Mouse (Mus musculus): Measurements from ENCODE around the gene Gatc.
"Not testable (repeated sequence)": the region's sequence is repeated elsewhere in the genome, so short reads cannot be mapped to it uniquely, and the experiment has no call there.

Gene Gatc

DNA sequence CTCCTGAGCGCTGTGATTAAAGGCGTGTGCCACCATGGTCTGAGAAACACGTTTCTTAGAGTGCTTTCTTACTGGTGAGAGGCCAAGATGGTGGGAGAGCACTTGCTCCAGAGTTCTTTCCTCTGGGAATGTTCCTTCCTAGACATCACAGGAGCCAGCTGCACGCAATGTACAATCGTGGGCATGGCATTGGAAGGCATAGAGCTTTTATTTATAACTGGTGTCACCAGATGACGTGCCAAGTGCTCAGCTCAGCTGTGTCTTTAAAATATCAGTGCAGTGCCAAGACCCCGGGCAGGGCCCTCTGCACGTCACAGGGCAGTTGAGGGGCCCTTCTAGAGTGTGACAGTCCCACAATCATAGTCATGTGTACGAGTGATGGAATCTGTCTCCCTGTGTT lies 10.0 kb downstream of the Gatc start:
- no peak for DNase-seq (ENCODE audit: low read depth, low spot score)

DNA sequence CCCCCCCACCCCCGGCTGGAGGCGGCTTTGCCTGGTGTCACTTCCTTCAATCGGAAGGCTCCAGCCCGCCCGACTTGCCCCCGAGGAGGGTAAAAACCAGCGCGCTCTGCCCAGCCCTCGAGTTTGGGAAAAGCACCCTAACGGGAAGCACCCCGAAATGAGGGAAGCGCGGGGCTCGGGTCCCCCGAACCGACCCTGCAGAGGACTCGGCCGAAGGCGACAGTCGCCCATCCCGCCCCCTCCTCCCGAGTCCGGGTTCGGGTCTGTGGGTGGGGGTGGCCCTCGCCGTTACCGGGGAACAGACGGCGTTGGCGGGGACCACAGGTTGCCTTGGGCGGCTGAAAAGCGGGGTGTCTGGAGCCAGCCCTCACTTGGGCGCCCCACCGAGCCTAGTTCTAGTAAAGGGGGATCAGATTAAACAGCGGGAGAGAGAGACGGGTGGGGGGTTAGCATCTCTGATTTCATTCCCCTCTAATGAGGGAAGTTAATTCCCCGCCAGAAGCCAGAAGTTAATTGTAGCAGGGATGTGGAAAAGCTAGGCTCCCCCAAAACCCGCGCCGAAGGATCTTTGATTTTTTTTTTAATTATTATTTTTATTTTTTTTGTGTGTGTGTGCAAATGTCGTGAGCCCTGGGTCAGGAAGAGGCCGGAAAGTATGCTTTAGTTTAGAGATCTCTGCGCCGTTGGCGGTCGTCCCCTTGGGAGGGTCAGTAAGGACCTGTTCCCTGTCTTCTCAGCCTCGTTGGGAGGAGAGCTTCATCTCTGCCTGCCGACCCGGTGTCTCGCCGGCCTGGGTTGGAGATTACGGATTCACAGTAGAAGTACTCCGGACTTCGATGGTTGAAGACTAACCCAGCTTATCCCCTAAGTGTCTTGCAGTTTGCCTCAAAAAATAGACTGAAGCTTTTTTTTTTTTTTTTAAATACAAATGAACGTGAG lies 13.1 kb downstream of the Gatc start:
- no peak for DNase-seq (ENCODE audit: low read depth, low spot score)

DNA sequence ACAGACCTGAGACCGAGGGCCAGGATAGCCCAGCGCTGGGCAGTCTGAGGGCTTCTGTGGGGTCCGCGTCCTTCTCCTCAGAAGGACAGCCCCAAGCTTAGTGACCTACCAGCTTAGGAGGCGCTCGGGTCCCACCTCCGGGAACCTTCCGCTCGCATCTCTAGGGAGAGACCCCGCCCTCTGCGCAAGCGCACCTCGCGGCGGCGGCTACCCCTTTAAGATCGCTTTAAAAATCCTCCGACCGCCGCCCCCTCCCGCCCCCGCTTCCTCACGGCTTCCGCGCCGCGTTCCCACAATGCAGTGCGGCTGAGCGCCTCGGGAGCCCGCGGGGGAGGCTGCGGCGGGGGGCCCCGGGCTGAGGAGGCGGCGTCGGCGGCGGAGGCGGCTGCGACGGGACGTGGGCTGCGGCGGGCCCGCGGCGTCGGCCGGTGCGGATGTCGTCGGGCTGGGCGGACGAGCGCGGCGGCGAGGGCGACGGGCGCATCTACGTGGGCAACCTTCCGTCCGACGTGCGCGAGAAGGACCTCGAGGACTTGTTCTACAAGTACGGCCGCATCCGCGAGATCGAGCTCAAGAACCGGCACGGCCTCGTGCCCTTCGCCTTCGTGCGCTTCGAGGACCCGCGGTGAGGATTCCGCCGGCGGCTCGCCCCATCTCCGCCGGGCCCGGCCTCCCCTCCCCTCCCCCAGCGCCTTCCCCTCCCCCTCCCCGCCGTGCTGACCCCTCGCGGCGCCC lies 13.9 kb downstream of the Gatc start, which contains the start of gene Srsf9:
Srsf9 (plus strand) TSS at position 303 of the 735 bp plus-strand sequence.
- peak; percentile 94 for DNase-seq (ENCODE audit: low read depth, low spot score)

DNA sequence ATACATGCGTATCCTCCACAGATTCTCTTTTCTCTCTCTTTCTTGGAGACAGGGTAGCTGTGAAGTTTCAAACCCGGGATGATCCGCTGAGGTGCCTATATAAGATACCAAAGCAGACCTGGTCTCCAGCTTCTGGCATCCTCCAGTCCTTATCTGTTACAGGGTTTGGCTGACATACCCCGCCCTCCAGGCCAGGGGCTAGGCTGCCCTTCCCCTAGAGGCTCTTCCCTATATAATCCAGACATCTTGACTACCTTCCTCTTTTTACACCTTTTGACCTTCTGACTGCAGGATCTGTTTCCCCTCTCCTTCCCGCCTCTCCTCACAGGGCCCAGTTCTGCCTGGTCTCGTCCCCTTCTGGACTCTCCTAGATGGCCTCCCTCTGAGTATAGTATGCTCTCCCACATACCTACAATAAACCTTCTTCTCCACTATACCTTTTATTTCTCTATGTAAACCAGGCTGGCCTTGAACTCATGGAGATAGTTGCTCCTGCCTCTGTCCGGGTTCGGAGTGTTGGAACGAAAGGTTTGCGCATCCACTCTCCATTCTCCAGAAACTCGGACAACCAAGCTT lies 14.6 kb downstream of the Gatc start:
- DNase-seq (ENCODE audit: low read depth, low spot score), result no peak

DNA sequence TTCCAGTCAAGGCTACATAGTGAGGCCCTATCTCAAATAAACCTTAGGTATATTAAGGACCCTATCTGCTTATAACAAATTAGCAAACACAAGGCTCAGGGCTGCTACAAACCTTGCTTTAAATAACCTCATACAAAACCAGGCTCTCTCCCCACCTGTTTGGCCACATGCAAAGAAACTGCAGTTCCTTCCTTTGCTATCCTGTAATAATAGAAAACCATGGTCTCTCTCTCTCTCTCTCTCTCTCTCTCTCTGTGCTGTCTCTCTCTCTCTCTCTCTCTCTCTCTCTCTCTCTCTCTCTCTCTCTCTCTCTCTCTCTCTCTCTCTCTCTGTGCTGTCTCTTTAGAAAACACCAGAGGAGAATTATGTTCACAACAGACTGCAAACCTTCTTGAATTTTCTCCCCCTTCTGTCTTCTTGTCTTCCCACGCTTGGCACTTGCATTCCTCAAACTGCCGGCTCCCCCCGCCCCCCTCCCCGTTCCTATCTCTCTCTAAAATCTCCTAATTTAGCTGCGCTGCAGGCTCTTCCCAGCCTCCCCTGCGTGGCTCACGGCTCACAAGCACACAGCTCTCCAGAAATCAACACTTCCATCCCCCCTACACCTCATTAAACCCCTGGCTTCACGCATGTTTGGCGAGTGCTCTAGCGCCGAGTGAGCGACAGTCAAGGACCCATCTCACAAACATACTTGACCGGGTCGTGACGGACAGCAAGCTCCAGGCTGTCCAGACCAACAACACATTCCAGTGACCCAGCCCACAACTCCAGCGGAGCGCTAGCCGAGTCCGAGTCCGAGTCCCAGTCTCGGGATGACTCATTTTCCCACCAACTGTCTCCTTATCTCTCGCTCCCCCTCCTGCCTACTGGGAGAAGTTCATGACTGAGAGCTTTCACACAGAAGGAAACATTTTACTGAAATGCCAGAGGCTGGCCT lies 21.7 kb downstream of the Gatc start:
- DNase-seq (ENCODE audit: low read depth, low spot score), result peak; percentile 51

DNA sequence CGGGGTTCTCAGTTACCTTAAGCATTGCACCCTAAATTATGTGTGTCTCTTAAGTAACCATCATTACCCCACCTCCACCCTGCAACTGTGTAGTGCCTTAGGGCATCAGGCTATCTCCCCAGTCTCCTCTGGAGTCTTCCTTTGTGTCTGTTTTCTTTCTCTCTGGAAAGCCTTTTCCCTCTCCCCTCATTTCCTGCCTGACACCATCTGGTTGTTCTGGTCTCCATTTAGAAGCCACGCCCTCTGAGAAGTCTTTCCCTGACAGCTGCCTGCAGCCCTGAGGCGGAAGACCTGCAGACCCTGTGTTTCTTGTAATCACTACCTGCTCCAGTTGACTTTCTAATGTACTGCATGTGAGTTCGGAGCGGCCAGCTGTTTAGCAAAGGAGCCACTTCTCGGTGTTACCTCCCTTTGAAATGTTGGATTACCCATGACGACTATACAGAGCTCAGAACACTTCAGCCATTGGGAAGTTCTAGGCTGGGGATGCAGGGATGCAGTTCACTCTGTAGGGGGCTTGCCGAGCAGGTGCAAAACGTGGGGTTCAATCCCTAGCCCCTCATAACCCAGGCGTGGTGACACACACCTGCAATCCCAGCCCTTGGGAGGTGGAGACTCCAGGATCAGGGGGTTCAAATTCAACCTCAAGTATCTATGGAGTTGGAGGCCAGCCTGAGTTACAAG lies 23.2 kb downstream of the Gatc start:
- DNase-seq (ENCODE audit: low read depth, low spot score), result no peak

DNA sequence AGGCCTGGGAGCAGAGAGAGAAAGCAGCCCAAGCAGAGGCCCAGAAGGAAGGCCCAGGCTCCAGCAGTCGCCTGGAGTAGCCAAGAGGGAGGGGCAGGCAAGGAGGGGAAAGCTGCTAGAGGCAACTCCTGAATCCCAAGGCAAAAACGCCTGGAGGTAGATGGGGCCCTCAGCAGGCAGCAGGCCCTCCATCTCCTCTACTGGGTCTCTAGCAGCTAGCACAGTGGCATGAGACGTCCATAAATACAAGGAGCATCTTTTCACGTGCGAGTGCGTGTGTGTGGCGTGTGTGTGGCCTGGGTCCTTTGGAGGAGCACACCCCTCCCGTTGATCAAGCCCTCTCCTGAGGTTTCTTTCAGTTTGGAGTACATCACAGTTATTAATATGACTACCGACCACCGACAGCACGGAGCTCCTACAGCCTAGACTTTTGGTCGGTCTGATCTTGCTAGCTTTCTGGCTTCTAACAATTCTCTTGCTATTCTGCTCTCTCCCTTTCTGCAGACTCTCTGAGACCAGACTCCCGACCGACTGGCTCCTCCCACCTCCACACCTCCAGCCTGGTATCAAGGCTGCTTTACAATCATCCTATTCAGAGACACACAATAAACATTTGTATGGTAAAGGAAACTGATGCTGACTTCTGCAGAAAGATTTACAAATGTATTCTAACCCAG lies 23.9 kb downstream of the Gatc start:
- DNase-seq (ENCODE audit: low read depth, low spot score), result no peak

DNA sequence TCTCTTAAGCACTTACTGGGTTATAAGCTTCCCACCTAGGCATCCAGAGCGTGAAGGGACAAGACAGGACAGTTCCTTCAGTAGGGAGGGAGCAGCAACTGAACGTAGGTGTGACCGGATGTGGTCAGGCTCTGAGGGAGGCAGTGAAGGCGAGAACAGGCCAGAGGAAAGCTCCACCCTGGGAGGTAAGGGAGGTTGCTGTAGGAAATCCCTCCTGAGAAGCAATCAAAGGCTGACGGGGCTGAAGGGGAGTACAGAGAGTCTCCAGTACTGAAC lies 27.4 kb downstream of the Gatc start:
- DNase-seq (ENCODE audit: low read depth, low spot score), result no peak

DNA sequence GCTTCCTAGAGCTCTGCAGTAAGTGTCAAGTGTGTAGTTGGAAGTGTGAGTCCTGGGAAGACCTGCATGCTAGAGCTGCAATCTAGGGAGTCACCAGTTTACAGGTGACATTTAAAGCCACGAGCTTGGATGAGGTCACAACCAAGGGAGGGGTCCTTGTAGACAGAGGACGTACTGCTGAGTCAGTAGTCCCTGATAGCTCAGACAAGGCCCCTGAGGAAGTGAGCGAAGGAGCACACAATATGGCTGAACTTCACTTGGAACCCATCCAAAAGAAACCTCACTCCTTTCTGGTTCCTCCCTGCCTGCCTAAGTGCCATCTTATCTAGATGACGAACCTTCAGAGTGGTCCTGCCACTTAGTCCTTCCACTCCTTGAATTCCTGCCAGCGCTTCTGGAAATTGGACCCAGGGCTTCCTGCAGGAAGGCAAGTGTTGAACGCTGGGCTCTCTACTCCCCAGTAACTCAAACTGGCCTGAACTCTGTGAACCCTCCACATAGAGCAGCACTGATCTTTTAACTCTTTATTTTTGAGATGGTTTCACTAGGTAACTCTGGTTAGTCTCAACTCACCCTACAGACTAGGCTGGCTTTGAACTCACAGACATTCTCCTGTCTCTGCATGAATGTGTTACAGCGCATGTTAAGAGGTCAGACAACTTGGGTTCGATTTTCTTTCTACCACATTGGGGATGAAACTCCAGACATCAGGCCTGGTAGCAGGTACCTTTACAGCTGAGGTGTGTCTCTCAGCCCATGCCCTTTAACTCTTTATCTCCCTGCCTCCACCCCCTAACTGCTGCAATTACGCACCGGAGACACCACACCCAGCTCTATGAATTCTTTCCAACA lies 27.9 kb downstream of the Gatc start:
- DNase-seq (ENCODE audit: low read depth, low spot score), result no peak

DNA sequence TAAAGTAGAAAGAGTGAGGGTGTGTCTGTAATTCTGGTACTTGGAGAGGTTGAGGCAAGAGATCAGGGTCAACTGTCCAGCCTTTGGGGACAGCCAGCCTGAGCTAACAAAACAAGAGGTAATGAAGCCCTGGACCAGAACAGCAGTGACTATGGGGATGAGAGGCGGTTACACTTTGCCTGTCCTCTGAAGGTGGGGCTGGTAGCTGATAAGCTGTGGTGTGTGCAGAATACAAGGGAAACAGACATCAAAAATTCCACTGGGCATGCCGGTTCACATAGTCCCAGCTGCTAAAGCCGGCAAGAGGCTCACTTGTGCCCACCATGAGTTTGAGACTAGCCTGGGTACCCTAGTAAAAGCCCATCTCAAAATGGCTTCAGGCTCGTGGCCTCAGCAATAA lies 28.6 kb downstream of the Gatc start:
- no peak for DNase-seq (ENCODE audit: low read depth, low spot score)

DNA sequence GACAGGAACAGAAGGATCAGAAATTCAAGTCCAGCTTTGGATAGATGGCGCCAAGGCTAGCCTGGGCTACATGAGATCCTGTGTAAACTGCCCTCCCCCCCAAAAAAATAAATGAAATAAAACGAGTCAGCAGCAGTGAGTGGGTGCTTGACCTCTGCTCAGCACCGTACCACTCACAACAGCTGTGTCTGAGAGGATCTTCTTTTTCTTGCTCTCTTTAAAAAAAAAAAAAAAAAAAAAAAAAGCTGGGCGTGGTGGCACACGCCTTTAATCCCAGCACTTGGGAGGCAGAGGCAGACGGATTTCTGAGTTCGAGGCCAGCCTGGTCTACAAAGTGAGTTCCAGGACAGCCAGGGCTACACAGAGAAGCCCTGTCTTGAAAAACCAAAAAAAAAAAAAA lies 38.8 kb downstream of the Gatc start:
- DNase-seq (ENCODE audit: low read depth, low spot score), result not testable (repeated sequence)

DNA sequence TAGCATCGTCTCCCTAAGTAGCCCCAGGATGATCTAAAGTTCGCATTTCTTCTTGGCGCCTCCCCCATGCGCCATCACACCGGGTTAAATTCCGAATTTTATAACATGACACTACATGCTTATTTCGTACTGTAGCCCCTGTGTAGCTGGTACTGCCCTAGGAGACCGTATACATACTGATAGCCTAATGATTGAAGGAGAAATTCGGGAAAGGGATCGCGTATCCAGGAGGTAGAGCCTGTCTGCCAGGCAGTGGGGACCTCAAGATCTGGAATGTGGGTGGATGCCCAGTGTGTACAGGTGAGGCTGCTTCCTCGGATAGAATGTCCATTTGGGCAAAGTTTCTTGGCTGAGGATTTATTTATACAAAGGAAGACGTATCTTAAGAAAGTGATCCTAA lies 39.4 kb downstream of the Gatc start:
- no peak for DNase-seq (ENCODE audit: low read depth, low spot score)

DNA sequence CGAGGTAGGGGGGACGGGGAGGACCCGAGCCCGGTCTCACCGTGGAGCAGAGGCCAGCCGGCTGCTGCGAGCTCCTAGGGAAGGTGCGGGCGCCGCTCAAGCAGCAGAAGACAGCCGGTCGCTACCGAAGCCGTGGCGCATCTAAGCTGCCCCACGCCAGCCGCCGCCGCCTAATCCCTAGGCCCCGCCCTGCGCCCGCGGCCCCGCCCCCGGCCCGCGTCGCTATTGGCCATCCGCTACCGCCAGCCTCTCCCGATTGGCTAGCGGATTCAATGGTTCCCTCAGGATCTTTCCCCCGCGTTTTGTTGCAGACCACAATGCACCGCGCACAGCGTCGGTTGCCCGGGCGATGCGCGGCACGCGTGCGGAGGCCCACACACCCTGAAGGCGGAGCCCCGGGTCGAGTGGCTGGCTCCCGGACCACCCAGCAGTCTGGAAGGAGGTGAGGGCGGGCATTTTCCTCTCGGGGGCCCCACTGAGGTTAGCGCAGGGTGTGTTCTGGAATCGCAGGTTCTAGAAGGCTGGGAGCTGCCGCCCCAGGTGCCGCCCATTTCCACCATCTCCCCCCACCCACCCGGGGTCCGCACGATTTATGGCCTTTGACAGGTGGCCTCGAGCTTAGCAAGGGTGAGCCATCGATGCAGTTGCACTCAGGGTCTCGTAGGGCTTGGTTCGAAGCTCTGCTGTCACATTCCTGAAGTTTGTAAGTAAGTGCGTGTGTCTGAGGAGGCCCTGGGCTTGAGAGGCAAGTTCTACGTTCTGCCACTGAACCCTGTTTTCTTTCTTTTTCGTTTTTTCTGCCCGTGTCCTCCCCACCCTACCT lies 40.0 kb downstream of the Gatc start, which contains the start of gene Dynll1:
Dynll1 (minus strand) TSS at position 208 of the 823 bp plus-strand sequence.
- DNase-seq (ENCODE audit: low read depth, low spot score), result peak; percentile 100

DNA sequence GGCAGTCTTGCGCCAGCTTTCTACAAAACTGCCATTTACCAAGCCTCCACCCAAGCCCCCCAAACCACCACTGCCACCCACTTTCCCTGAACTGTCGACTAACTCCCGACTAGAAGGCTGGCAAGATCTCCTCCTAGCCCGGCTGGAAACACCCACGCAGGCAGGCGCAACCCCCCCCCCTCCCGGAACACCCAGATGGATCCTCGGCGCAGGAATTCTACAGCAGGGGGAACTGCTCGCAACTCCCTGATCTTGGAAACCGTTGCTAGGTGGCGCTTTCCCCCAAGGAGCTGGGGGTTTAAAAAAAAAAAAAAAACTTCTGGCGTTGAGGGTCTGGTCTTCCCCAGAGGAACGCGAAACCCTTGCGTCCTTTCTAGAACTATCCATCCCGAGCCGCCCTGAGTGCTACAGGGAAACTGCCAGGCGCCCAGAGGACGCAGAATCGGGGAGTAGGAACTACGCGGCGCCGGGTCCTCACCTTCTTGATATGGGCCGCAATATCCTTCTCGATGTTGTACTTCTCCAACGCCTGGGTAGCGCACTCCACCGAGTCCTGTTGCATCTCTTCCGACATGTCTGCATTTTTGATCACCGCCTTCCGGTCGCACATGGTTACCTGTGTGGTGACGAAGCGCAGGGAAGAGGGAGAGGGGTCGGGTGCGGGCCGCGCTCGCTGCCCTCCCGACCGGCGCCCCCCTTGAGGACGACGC lies 40.8 kb downstream of the Gatc start:
- no peak for DNase-seq (ENCODE audit: low read depth, low spot score)

DNA sequence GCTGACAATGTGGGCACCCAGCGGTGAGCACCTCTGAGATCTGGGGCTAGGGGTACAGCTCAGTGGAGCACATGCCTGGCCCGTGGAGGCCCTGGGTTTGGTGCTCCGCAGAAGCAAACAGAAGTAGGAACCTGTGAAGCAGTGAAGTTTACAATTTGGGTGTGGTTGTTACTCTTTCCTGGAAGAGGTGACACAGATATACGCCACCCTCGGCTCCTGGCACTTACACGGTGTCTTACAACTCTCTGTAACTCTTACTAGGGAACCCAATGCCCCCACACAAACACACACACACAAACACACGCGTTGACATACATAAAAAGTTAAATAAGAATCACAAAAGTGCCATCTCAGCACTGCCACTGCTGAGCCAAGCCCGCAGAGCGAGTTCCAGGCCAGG lies 44.6 kb downstream of the Gatc start:
- no peak for DNase-seq (ENCODE audit: low read depth, low spot score)

DNA sequence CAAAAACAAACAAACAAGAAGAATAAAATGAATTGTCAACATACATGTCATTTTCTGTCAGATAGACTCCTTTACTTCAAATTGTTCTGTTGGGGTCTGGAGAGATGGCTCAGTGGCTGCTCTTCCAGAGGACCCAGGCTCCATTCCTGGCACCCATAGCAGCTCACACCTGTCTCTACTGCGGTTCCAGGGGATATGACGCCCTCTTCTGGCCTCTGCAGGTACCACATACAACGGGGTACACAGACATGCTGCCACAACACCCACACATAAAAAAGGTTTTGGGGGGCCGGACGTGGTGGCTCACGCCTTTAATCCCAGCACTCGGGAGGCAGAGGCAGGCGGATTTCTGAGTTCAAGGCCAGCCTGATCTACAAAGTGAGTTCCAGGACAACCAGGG lies 46.8 kb downstream of the Gatc start:
- no peak for DNase-seq (ENCODE audit: low read depth, low spot score)

DNA sequence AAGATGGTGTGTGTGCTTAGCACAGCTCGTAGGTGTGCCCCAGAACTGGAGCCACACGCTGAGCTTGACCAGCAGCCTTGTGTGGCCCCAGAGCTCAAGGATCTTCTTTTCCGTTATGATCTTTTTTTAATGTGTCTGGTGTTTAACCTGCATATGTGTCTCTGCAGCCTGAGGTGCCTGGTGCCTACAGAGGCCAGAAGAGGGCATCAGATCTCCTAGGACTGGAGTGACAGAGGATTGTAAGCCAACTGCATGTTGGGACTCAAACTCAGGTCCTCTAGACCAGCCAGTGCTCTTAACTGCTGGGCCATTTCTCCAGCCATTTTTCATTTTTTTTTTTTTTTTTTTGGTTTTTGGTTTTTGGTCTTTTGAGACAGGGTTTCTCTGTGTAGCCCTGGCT lies 56.2 kb downstream of the Gatc start:
- DNase-seq (ENCODE audit: low read depth, low spot score), result no peak
